Mouse (Mus musculus) adrenal gland, postnatal 4 days (tissue): ENCODE results near the gene Gpc2. TPM values are rescaled to one million over a fixed set of nuclear protein-coding genes. Genes with fewer than 3 reads are reported as not detected.
A peak's percentile ranks its signal among the peaks of the same experiment; 100 is the strongest.

ENCODE experiments used
- DNase-seq, 2 experiments: peaks; one replicate each; pipeline ENCODE4 v3.0.0; 2021 to 2022; ENCODE audit warnings: low spot score in 2 of 2, mixed read lengths in 2 of 2
- long read RNA-seq, 2 experiments: library from polyadenylated mRNA; stranded (forward); transcript quantifications; one replicate each; pipeline ENCODE4 v2.0.0; 2021
- total RNA-seq, 2 experiments: library from RNA; stranded (reverse); gene quantifications; 2 replicates each; pipeline ENCODE4 v1.2.3; 2021

The Gpc2 gene
- total RNA-seq, result 1 to 10 TPM; 3.5 to 6.7 TPM
- long read RNA-seq, experiment 1, partial matches to known transcripts, result 0 of 3 reads
- long read RNA-seq, experiment 1, other reads (novel, unspliced or antisense), result 0 of 3 reads
- long read RNA-seq, experiment 2, partial matches to known transcripts, result 0 of 2 reads
- long read RNA-seq, experiment 2, other reads (novel, unspliced or antisense), result 1 of 2 reads

GRCm38 (mm10) chr5:138279585-138280424, at the start of gene Gpc2, which contains the start of the genes Gm43720 and Stag3:
Gene Gpc2, minus strand, starts transcription at chr5:138280005.
Gene Gm43720, minus strand, starts transcription at chr5:138279958.
Gene Stag3, plus strand, starts transcription at chr5:138280240.
- DNase-seq, result peak; percentile 52 to 59

GRCm38 (mm10) chr5:138312795-138313194, 33.0 kb upstream of the Gpc2 start:
- no peak for DNase-seq

GRCm38 (mm10) chr5:138299613-138300012, 19.8 kb upstream of the Gpc2 start:
- DNase-seq, result no peak

- no peak for DNase-seq
Observed at GRCm38 (mm10) chr5:138294158-138294557, 14.4 kb upstream of the Gpc2 start.

- DNase-seq, result no peak
Observed at GRCm38 (mm10) chr5:138291638-138292037, 11.8 kb upstream of the Gpc2 start.

- no peak for DNase-seq
Observed at GRCm38 (mm10) chr5:138287861-138288260, 8.1 kb upstream of the Gpc2 start.

- DNase-seq, result no peak
Observed at GRCm38 (mm10) chr5:138283540-138283939, 3.7 kb upstream of the Gpc2 start.

GRCm38 (mm10) chr5:138281798-138282197, 2.0 kb upstream of the Gpc2 start:
- no peak for DNase-seq

- no peak for DNase-seq
Observed at GRCm38 (mm10) chr5:138280829-138281228, 1.0 kb upstream of the Gpc2 start.

GRCm38 (mm10) chr5:138280425-138280768, 592 bp upstream of the Gpc2 start:
- no peak for DNase-seq

- no peak for DNase-seq
Observed at GRCm38 (mm10) chr5:138277994-138278393, 1.8 kb downstream of the Gpc2 start.

- DNase-seq, result no peak
Observed at GRCm38 (mm10) chr5:138275216-138276050, 4.4 kb downstream of the Gpc2 start.

- DNase-seq, result no peak
Observed at GRCm38 (mm10) chr5:138274186-138274585, 5.6 kb downstream of the Gpc2 start.

- DNase-seq, result no peak
Observed at GRCm38 (mm10) chr5:138272409-138272923, 7.3 kb downstream of the Gpc2 start, which contains the start of gene Gal3st4. Gene Gal3st4, minus strand, starts transcription at chr5:138272840.

GRCm38 (mm10) chr5:138271232-138271631, 8.6 kb downstream of the Gpc2 start:
- DNase-seq, result no peak

GRCm38 (mm10) chr5:138268980-138269379, 10.8 kb downstream of the Gpc2 start:
- DNase-seq, result no peak

- no peak for DNase-seq
Observed at GRCm38 (mm10) chr5:138267114-138267513, 12.7 kb downstream of the Gpc2 start.

GRCm38 (mm10) chr5:138265712-138266111, 14.1 kb downstream of the Gpc2 start:
- no peak for DNase-seq

GRCm38 (mm10) chr5:138264207-138264578, 15.6 kb downstream of the Gpc2 start:
- DNase-seq, result no peak

GRCm38 (mm10) chr5:138263260-138264206, 16.3 kb downstream of the Gpc2 start, which contains the start of gene BC037034:
Gene BC037034, minus strand, starts transcription at chr5:138264033.
- DNase-seq, result peak; percentile 71 to 82
